Mouse (Mus musculus) heart, postnatal 0 days (tissue): ENCODE results near the gene Tmem159.

ENCODE experiments used
- CTCF ChIP-seq: IDR thresholded peaks from 2 replicates; pipeline ENCODE4 v1.5.1; 2016; ENCODE audit warnings: antibody characterized with exemption, control low read depth, low read depth
- EP300 ChIP-seq: IDR thresholded peaks from 2 replicates; pipeline ENCODE4 v1.6.1; 2016; ENCODE audit warnings: antibody characterized with exemption, low read depth

DNA sequence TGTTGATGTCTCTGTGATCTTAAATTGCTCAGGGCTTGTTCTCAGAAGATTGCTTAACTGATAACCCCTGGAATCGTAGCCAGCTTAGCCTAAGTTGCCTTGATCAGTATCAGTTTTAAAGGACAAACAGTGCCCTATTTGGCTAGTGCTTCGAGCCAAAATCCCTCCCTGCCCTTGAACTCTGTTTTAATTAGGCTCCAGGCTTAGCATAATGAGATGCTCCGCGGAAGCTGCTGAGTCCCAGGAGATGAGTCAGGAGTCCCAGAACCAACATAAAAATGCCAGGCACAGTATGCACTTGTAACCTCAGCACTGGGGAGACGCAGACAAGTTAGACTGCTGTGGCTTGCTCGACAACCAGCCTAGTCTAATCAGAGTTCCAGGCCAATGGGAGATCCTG, 15.4 kb downstream of the Tmem159 start:
- TF ChIP-seq EP300 (no peak), CTCF (no peak)
